Mouse (Mus musculus) ES-E14 (cell line): ENCODE measurements around the gene 2010300C02Rik.

Source experiments
- HCFC1 ChIP-seq: IDR thresholded peaks from 2 replicates; pipeline ENCODE4 v1.6.1; 2012; ENCODE audit warnings: low read length, inconsistent platforms, borderline replicate concordance; ENCODE audit not compliant: insufficient read depth
- MAFK ChIP-seq: IDR thresholded peaks from 2 replicates; pipeline ENCODE4 v1.6.1; 2014; ENCODE audit warnings: mild to moderate bottlenecking, low read depth, low read length, inconsistent platforms; ENCODE audit not compliant: insufficient read depth

- TF ChIP-seq MAFK (no peak), HCFC1 (no peak)
These were observed 42.8 kb downstream of the 2010300C02Rik start for GRCm38 (mm10) chr1:37676967-37677512.
